Mouse (Mus musculus) myocyte (in vitro differentiated cells): ENCODE measurements around the gene Vmn1r85.

Source experiments
- CEBPB ChIP-seq: IDR thresholded peaks from 2 replicates; pipeline ENCODE4 v1.6.1; 2011; ENCODE audit warnings: mild to moderate bottlenecking, moderate library complexity; ENCODE audit not compliant: poor library complexity, insufficient read depth, severe bottlenecking
- MYOG ChIP-seq, 3 experiments: IDR thresholded peaks; one replicate each; pipeline ENCODE4 v1.6.1; 2011; ENCODE audit warnings: control low read depth in 2 of 3, low read depth in 2 of 3, mild to moderate bottlenecking in 2 of 3; ENCODE audit not compliant: insufficient read length in 2 of 3, control insufficient read depth in 1 of 3, insufficient read depth in 1 of 3
- POLR2A ChIP-seq: IDR thresholded peaks from one replicate; pipeline ENCODE4 v1.6.1; 2011; ENCODE audit warnings: low read depth, mild to moderate bottlenecking, control low read depth, moderate library complexity; ENCODE audit not compliant: insufficient read length
- SRF ChIP-seq: IDR thresholded peaks from one replicate; pipeline ENCODE4 v1.6.1; 2011; ENCODE audit warnings: low read depth; ENCODE audit not compliant: control insufficient read depth, insufficient read length
- USF1 ChIP-seq: IDR thresholded peaks from one replicate; pipeline ENCODE4 v1.6.1; 2011; ENCODE audit warnings: low read depth, mild to moderate bottlenecking, control low read depth, moderate library complexity

GRCm38 (mm10) chr7:13140057-13140456 lies 45.1 kb upstream of the Vmn1r85 start, which contains the start of gene Vmn1r87:
- no peak for TF ChIP-seq POLR2A
- no peak for TF ChIP-seq SRF
- no peak for TF ChIP-seq USF1
- TF ChIP-seq MYOG (IDR thresholded peaks at IDR 0.05; ENCODE audit: control insufficient read depth in 1 of 3, insufficient read depth in 1 of 3, insufficient read length in 2 of 3, low read depth in 2 of 3) = no peak
- TF ChIP-seq CEBPB = no peak
